Mouse (Mus musculus): ENCODE results near the gene Sox1.

- no peak for TF ChIP-seq GATA1 (IDR thresholded peaks at IDR 0.05; ENCODE audit: borderline replicate concordance, low read length)
- TF ChIP-seq FLI1 (IDR thresholded peaks at IDR 0.05; ENCODE audit: low read length) = no peak
These were observed 35.2 kb downstream of the Sox1 start for GRCm38 (mm10) chr8:12430173-12430899.

All from megakaryocyte, embryonic 14.5 days (primary cell).